Mouse (Mus musculus) embryonic facial prominence, embryonic 10.5 days (tissue): ENCODE measurements around the gene Hist1h4h. TPM values are rescaled to one million over a fixed set of nuclear protein-coding genes. Genes with fewer than 3 reads are reported as not detected.
"Not testable (repeated sequence)": the region's sequence is repeated elsewhere in the genome, so short reads cannot be mapped to it uniquely, and the experiment has no call there.

ENCODE experiments used
- DNase-seq: peaks from one replicate; pipeline ENCODE4 v3.0.0-alpha.2; 2017; ENCODE audit warnings: low spot score
- H3K27ac ChIP-seq: fragments of 300-500 bp; sonication (generic); replicated peaks from 2 replicates; pipeline ENCODE4 v1.5.1; 2016; ENCODE audit warnings: mild to moderate bottlenecking
- H3K27me3 ChIP-seq: fragments of 300-500 bp; sonication (generic); replicated peaks from 2 replicates; pipeline ENCODE4 v1.6.1; 2016; ENCODE audit warnings: low read depth, mild to moderate bottlenecking; ENCODE audit not compliant: poor library complexity, severe bottlenecking
- H3K36me3 ChIP-seq: fragments of 300-500 bp; sonication (generic); replicated peaks from 2 replicates; pipeline ENCODE4 v1.6.1; 2016; ENCODE audit warnings: mild to moderate bottlenecking, moderate library complexity
- H3K4me1 ChIP-seq: fragments of 300-500 bp; sonication (generic); 2 replicates; pipeline ENCODE4 v1.6.1; 2016
- H3K4me3 ChIP-seq: fragments of 300-500 bp; sonication (generic); 2 replicates; pipeline ENCODE4 v1.5.1; 2016; ENCODE audit warnings: mild to moderate bottlenecking, moderate library complexity
- H3K9me3 ChIP-seq: fragments of 300-500 bp; sonication (generic); 2 replicates; pipeline ENCODE4 v1.6.1; 2016; ENCODE audit warnings: mild to moderate bottlenecking
- WGBS: fragments of 180-500 bp; shearing (Covaris S2); methylation state at CpG from one replicate; pipeline ENCODE4 v1.1.7; 2016; 5-methylcytosine and 5-hydroxymethylcytosine counted together
- polyA plus RNA-seq: library from polyadenylated mRNA; unstranded; fragments of >200 nt; fragmentation: Nextera tagmentation; extraction: Ambion mirVana; gene quantifications from 2 replicates; pipeline ENCODE4 v1.2.1, GENCODE M21; 2016

Gene Hist1h4h
- polyA plus RNA-seq, 1 experiment from 2014 or later = 2.7 TPM

DNA sequence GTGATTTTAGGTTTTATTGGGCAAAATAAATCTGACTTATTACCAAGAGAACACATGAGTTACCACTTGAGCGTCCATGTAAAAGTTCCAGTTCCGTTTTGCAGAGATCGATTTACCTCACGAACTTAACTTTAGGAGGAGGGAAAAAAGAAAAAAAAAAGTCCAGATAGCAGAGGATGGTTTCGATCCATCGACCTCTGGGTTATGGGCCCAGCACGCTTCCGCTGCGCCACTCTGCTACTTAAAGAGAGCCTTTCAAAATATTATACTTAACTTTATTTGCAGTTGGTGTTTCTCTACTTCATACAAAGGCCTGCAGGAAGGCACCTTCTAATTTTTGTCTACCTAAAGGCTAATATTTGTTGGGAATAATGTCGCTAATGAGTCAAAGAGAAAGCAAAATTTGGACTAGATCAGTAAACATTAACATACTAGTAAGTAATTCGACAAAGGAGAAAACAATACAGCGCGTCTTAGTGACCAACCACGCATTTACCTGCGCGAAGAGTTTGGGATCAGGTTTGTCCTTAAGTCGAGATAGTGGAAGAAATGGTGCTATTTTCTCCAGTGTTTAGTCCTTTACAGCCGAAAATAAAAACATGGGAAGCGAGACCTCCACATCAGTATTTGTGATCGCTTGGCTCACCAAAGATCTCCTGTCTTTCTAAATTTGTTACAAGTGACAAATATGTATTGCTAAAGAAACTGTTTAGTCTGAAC, 509 bp upstream of the Hist1h4h start:
- Histone ChIP-seq H3K27ac (peak overlapping the region; percentile 94), H3K4me3 (peak overlapping the region; percentile 60), H3K9me3 (no peaks in the 10 kb centered on the region), H3K36me3 (no peaks in the 10 kb centered on the region), H3K27me3 (no peaks in the 10 kb centered on the region), H3K4me1 (peaks cover 34% of the 10 kb centered on the region)
- DNase-seq = peak; percentile 66
- WGBS = under 1% methylated on average over 20 of the region's 20 CpGs

GRCm38 (mm10) chr13:23532262-23533075, 1.6 kb downstream of the Hist1h4h start:
- H3K4me1 ChIP-seq = peaks cover 35% of the 10 kb centered on the region
- 26% methylated on average over 9 of the region's 9 CpGs for WGBS
- H3K27ac ChIP-seq = peak overlapping the region; percentile 94
- peak overlapping the region; percentile 60 for H3K4me3 ChIP-seq
- no peaks in the 10 kb centered on the region for H3K36me3 ChIP-seq
- no peaks in the 10 kb centered on the region for H3K9me3 ChIP-seq
- peak; percentile 53 for DNase-seq
- no peaks in the 10 kb centered on the region for H3K27me3 ChIP-seq

DNA sequence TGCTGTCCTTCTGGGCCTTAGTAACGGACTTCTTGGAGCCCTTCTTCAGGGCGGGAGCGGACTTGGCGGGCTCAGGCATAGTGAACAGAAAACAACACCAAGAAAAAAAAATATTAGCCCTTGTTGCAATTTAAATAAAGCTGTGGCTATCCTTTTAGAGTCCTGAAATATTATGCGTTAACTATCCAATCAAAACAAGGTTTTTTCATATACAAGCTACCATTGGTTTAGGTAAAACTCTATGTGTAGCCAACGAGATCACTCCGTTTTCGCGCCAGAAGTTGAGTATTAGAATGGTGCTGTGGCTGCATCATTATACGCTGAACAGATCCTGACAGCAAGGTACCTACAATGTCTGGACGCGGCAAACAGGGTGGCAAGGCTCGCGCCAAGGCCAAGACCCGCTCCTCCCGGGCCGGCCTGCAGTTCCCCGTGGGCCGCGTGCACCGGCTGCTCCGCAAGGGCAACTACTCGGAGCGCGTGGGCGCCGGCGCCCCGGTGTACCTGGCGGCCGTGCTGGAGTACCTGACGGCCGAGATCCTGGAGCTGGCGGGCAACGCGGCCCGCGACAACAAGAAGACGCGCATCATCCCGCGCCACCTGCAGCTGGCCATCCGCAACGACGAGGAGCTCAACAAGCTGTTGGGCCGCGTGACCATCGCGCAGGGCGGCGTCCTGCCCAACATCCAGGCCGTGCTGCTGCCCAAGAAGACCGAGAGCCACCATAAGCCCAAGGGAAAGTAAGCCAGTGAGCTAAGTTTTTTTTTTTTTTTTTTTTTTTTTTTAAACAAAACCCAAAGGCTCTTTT, 2.9 kb downstream of the Hist1h4h start, which contains the start of gene Hist1h2af:
Gene Hist1h2af, plus strand, starts transcription at position 347 of the 808 bp plus-strand sequence.
- H3K4me1 ChIP-seq = peaks cover 43% of the 10 kb centered on the region
- H3K36me3 ChIP-seq, H3K27me3 ChIP-seq, H3K9me3 ChIP-seq: not testable (repeated sequence)
- peak within 1 kb of the TSS; percentile 60 for H3K4me3 ChIP-seq
- WGBS = under 1% methylated on average over 33 of the region's 53 CpGs
- peak; percentile 84 for DNase-seq
- peak within 1 kb of the TSS; percentile 94 for H3K27ac ChIP-seq

GRCm38 (mm10) chr13:23534368-23535131, 3.7 kb downstream of the Hist1h4h start:
- DNase-seq = peak; percentile 59
- Histone ChIP-seq H3K36me3 (no peaks in the 10 kb centered on the region), H3K9me3 (no peaks in the 10 kb centered on the region), H3K27ac (peak overlapping the region; percentile 94), H3K4me1 (peaks cover 36% of the 10 kb centered on the region), H3K27me3 (no peaks in the 10 kb centered on the region), H3K4me3 (peak overlapping the region; percentile 60)
- under 1% methylated on average over 15 of the region's 15 CpGs for WGBS

- H3K36me3 ChIP-seq, H3K27me3 ChIP-seq, H3K9me3 ChIP-seq: not testable (repeated sequence)
- H3K4me1 ChIP-seq = peaks cover 35% of the 10 kb centered on the region
- peak; percentile 92 for DNase-seq
- peak within 1 kb of the TSS; percentile 94 for H3K27ac ChIP-seq
- peak within 1 kb of the TSS; percentile 60 for H3K4me3 ChIP-seq
- WGBS = under 1% methylated on average over 53 of the region's 62 CpGs
These were observed 4.6 kb downstream of the Hist1h4h start, which contains the start of gene Hist1h3g for GRCm38 (mm10) chr13:23535137-23536075. Gene Hist1h3g, plus strand, starts transcription at chr13:23535422.

GRCm38 (mm10) chr13:23536076-23536822, 5.4 kb downstream of the Hist1h4h start:
- H3K4me3 ChIP-seq = peak overlapping the region; percentile 60
- DNase-seq = no peak
- peak overlapping the region; percentile 94 for H3K27ac ChIP-seq
- no peaks in the 10 kb centered on the region for H3K27me3 ChIP-seq
- H3K36me3 ChIP-seq = no peaks in the 10 kb centered on the region
- 24% methylated on average over 7 of the region's 7 CpGs for WGBS
- no peaks in the 10 kb centered on the region for H3K9me3 ChIP-seq
- H3K4me1 ChIP-seq = peaks cover 35% of the 10 kb centered on the region

DNA sequence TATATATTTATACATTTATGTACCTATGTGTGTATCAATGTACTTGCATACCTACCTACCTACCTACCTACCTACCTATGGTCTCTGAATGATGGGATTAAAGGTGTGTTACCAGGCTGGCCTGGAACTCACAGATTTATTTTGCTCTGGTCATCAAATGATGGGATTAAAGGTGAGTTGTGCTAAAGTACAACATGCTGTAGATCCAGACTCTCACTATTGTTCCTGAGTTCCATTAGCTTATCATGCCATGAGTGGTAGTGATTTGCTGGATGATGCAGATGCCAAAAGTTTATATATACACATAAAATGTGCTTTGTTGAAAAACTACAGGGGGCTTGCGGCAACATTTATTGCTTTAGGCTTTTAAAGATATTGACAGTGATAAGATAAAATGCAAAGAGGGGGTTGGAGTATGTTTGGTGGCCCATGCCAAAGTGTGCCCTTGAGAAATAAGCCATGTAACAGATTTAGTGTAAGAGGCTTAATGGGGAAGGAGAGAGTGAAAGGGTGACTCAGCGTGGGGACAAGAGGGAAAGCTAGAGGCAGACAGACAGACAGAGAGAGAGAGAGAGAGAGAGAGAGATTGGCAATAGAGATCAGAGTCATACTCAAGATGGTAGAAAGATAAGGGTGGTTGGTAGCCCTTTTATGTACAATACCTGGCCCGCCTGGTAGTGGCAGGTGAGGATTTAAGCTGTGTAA, 6.3 kb downstream of the Hist1h4h start:
- DNase-seq = no peak
- Histone ChIP-seq H3K4me3 (peak overlapping the region; percentile 60), H3K27me3 (no peaks in the 10 kb centered on the region), H3K27ac (peak overlapping the region; percentile 94), H3K9me3 (no peaks in the 10 kb centered on the region), H3K4me1 (peaks cover 38% of the 10 kb centered on the region), H3K36me3 (no peaks in the 10 kb centered on the region)
- 81% methylated on average over 3 of the region's 3 CpGs for WGBS

- H3K27ac ChIP-seq = peak overlapping the region; percentile 66
- WGBS = 81% methylated on average over 5 of the region's 5 CpGs
- H3K27me3 ChIP-seq = no peaks in the 10 kb centered on the region
- peaks cover 31% of the 10 kb centered on the region for H3K4me1 ChIP-seq
- no peaks in the 10 kb centered on the region for H3K36me3 ChIP-seq
- peak overlapping the region; percentile 35; the same call in 1 of the 2 replicates for H3K4me3 ChIP-seq
- H3K9me3 ChIP-seq = no peaks in the 10 kb centered on the region
- DNase-seq = no peak
These were observed 7.4 kb downstream of the Hist1h4h start for GRCm38 (mm10) chr13:23538249-23538648.

DNA sequence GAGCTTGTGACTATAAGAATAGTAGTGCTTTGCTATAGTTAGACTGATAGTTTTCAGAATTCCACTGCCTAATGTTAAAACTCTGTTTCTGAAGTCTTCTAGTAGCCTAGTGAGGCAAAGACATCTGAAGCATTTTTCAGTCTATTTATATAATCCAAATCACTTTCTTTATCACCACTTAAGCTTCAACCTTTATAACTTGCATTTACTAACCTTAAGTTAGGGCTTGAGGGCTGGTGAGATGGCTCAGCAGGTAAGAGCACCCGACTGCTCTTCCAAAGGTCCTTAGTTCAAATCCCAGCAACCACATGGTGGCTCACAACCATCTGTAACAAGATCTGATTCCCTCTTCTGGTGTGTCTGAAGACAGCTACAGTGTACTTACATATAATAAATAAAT, 9.0 kb downstream of the Hist1h4h start:
- not testable (repeated sequence) for H3K4me3 ChIP-seq, H3K27ac ChIP-seq
- 67% methylated on average over 1 of the region's 1 CpGs for WGBS

DNA sequence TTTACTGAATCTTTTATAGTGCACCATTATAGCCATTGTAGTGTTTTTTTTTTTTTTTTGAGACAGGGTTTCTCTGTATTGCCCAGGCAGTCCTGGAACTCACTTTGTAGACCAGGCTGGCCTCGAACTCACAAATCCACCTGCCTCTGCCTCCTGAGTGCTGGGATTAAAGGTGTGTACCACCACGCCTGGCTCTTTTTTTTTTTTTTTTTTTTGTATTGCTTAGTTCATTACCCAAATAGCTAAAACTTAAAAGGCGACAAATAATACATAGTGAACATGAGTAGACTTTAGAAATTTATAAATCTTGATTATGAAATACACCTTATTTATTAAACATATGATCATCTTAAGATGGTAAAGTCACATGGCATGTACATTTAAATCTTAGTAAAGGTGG, 10.6 kb downstream of the Hist1h4h start:
- WGBS = 88% methylated on average over 3 of the region's 3 CpGs
- peak overlapping the region; percentile 62 for H3K4me3 ChIP-seq
- H3K27ac ChIP-seq = no peak overlapping the region

More for the DNA sequence above, 9.0 kb downstream of the Hist1h4h start:
- H3K27me3 ChIP-seq, H3K36me3 ChIP-seq, H3K9me3 ChIP-seq, DNase-seq: not testable (repeated sequence)
- peaks cover 29% of the 10 kb centered on the region for H3K4me1 ChIP-seq

More for the DNA sequence above, 10.6 kb downstream of the Hist1h4h start:
- no peak for DNase-seq
- H3K27me3 ChIP-seq = no peaks in the 10 kb centered on the region
- H3K9me3 ChIP-seq = no peaks in the 10 kb centered on the region
- peaks cover 32% of the 10 kb centered on the region for H3K4me1 ChIP-seq
- H3K36me3 ChIP-seq = no peaks in the 10 kb centered on the region
